Mouse (Mus musculus) CH12.LX (cell line): ENCODE data around the gene Ccl22. TPM values are rescaled to one million over a fixed set of nuclear protein-coding genes. Genes with fewer than 3 reads are reported as not detected.

Source experiments
- DNase-seq: peaks from one replicate; pipeline ENCODE4 v3.0.0-alpha.2; 2013; ENCODE audit errors: extremely low read depth
- H3K27ac ChIP-seq: 2 replicates; pipeline ENCODE4 v1.5.1; 2012; ENCODE audit warnings: low read depth, mild to moderate bottlenecking, control low read depth, moderate library complexity; ENCODE audit not compliant: insufficient read depth
- H3K27me3 ChIP-seq: replicated peaks from 2 replicates; pipeline ENCODE3; 2012; ENCODE audit warnings: inconsistent platforms
- H3K36me3 ChIP-seq, 2 experiments: replicated peaks in 1 of 2; 2 replicates each; pipeline versions ENCODE3 to v1.6.1; 2012; ENCODE audit warnings: inconsistent platforms in 1 of 2, low read length in 1 of 2, mild to moderate bottlenecking in 1 of 2, mixed read lengths in 1 of 2, moderate library complexity in 1 of 2; ENCODE audit not compliant: control insufficient read depth in 1 of 2, insufficient read depth in 1 of 2
- H3K4me1 ChIP-seq, 2 experiments: 2 replicates each; pipeline ENCODE4 v1.6.1; 2012; ENCODE audit warnings: inconsistent platforms in 1 of 2, moderate library complexity in 1 of 2; ENCODE audit not compliant: insufficient read depth in 2 of 2, control insufficient read depth in 1 of 2
- H3K4me2 ChIP-seq: 2 replicates; pipeline ENCODE4 v1.6.1; 2012; ENCODE audit warnings: low read depth, mild to moderate bottlenecking, control low read depth; ENCODE audit not compliant: poor library complexity, insufficient read depth, severe bottlenecking
- H3K4me3 ChIP-seq, 3 experiments: fragments of 150-350 bp in 1 of 3; sonication (generic) in 1 of 3; replicated peaks in 1 of 3; 2 replicates each; pipeline versions ENCODE3 to v1.5.1; 2011 to 2012; ENCODE audit warnings: low read depth in 2 of 3, low read length in 2 of 3, mild to moderate bottlenecking in 2 of 3, moderate library complexity in 2 of 3, control low read depth in 1 of 3, improper control_type of control experiment in 1 of 3, inconsistent platforms in 1 of 3, mixed read lengths in 1 of 3; ENCODE audit not compliant: poor library complexity in 1 of 3
- H3K79me2 ChIP-seq: replicated peaks from 2 replicates; pipeline ENCODE4 v1.6.1; 2012; ENCODE audit warnings: mild to moderate bottlenecking, moderate library complexity; ENCODE audit not compliant: control insufficient read depth, poor library complexity, insufficient read depth, severe bottlenecking; ENCODE audit errors: extremely low read depth
- H3K9ac ChIP-seq: 2 replicates; pipeline ENCODE4 v1.6.1; 2012; ENCODE audit warnings: low read depth, mild to moderate bottlenecking, control low read depth, moderate library complexity; ENCODE audit not compliant: insufficient read depth
- H3K9me3 ChIP-seq: replicated peaks from 2 replicates; pipeline ENCODE3; 2012; ENCODE audit warnings: low read length, inconsistent platforms, mixed read lengths
- BHLHE40 ChIP-seq: IDR thresholded peaks from 2 replicates; pipeline ENCODE4 v1.6.1; 2011; ENCODE audit warnings: mild to moderate bottlenecking, low read depth, low read length, improper control_type of control experiment
- CHD2 ChIP-seq: IDR thresholded peaks from 2 replicates; pipeline ENCODE4 v1.6.1; 2011; ENCODE audit warnings: low read length, improper control_type of control experiment
- ELF1 ChIP-seq: IDR thresholded peaks from 2 replicates; pipeline ENCODE4 v1.6.1; 2014; ENCODE audit warnings: low read depth, mild to moderate bottlenecking, inconsistent platforms, low read length, improper control_type of control experiment
- EP300 ChIP-seq: IDR thresholded peaks from 2 replicates; pipeline ENCODE4 v1.6.1; 2011; ENCODE audit warnings: low read length, improper control_type of control experiment
- ETS1 ChIP-seq: conservative IDR thresholded peaks from 2 replicates; pipeline ENCODE4 v1.6.1; 2012; ENCODE audit warnings: low read depth, mild to moderate bottlenecking, inconsistent platforms, low read length, improper control_type of control experiment, moderate library complexity
- HCFC1 ChIP-seq: IDR thresholded peaks from 2 replicates; pipeline ENCODE4 v1.6.1; 2012; ENCODE audit warnings: low read depth, mild to moderate bottlenecking, inconsistent platforms, low read length, improper control_type of control experiment
- IRF4 ChIP-seq: IDR thresholded peaks from 2 replicates; pipeline ENCODE4 v1.6.1; 2014; ENCODE audit warnings: low read depth, mild to moderate bottlenecking, inconsistent platforms, low read length, improper control_type of control experiment
- JUN ChIP-seq: IDR thresholded peaks from 2 replicates; pipeline ENCODE4 v1.6.1; 2011; ENCODE audit warnings: low read depth, mild to moderate bottlenecking, low read length, improper control_type of control experiment, moderate library complexity; ENCODE audit not compliant: insufficient read depth
- JUND ChIP-seq: conservative IDR thresholded peaks from 2 replicates; pipeline ENCODE4 v1.6.1; 2011; ENCODE audit warnings: low read depth, low read length, improper control_type of control experiment
- MAZ ChIP-seq: IDR thresholded peaks from 2 replicates; pipeline ENCODE4 v1.6.1; 2012; ENCODE audit warnings: low read depth, mild to moderate bottlenecking, inconsistent platforms, low read length, improper control_type of control experiment, moderate library complexity
- MEF2A ChIP-seq: IDR thresholded peaks from 2 replicates; pipeline ENCODE4 v1.6.1; 2014; ENCODE audit warnings: low read depth, mild to moderate bottlenecking, inconsistent platforms, low read length, improper control_type of control experiment, borderline replicate concordance
- MXI1 ChIP-seq: IDR thresholded peaks from 2 replicates; pipeline ENCODE4 v1.6.1; 2011; ENCODE audit warnings: mild to moderate bottlenecking, low read depth, low read length, improper control_type of control experiment
- MYC ChIP-seq: IDR thresholded peaks from 2 replicates; pipeline ENCODE4 v1.6.1; 2011; ENCODE audit warnings: low read depth, mild to moderate bottlenecking, improper control_type of control experiment, low read length
- NELFE ChIP-seq: IDR thresholded peaks from 2 replicates; pipeline ENCODE4 v1.6.1; 2011; ENCODE audit warnings: low read depth, low read length, improper control_type of control experiment
- NRF1 ChIP-seq: IDR thresholded peaks from 2 replicates; pipeline ENCODE4 v1.6.1; 2014; ENCODE audit warnings: low read depth, mild to moderate bottlenecking, inconsistent platforms, low read length, improper control_type of control experiment, moderate library complexity
- PAX5 ChIP-seq: IDR thresholded peaks from 2 replicates; pipeline ENCODE4 v1.6.1; 2012; ENCODE audit warnings: low read length, inconsistent platforms, mixed read lengths
- POLR2A ChIP-seq: IDR thresholded peaks from 2 replicates; pipeline ENCODE4 v1.6.1; 2011; ENCODE audit warnings: low read depth, mild to moderate bottlenecking, improper control_type of control experiment, low read length
- POLR2AphosphoS2 ChIP-seq: IDR thresholded peaks from 2 replicates; pipeline ENCODE4 v1.6.1; 2011; ENCODE audit warnings: low read depth, low read length, improper control_type of control experiment
- SIN3A ChIP-seq: IDR thresholded peaks from 2 replicates; pipeline ENCODE4 v1.6.1; 2012; ENCODE audit warnings: low read length, improper control_type of control experiment, inconsistent platforms
- TBP ChIP-seq: conservative IDR thresholded peaks from 2 replicates; pipeline ENCODE4 v1.6.1; 2011; ENCODE audit warnings: low read depth, low read length, improper control_type of control experiment
- TCF12 ChIP-seq: IDR thresholded peaks from 2 replicates; pipeline ENCODE4 v1.6.1; 2014; ENCODE audit warnings: low read depth, mild to moderate bottlenecking, inconsistent platforms, low read length, improper control_type of control experiment
- UBTF ChIP-seq: IDR thresholded peaks from 2 replicates; pipeline ENCODE4 v1.6.1; 2012; ENCODE audit warnings: low read depth, mild to moderate bottlenecking, inconsistent platforms, low read length, improper control_type of control experiment, moderate library complexity
- ZC3H11A ChIP-seq: IDR thresholded peaks from 2 replicates; pipeline ENCODE4 v1.6.1; 2012; ENCODE audit warnings: low read depth, mild to moderate bottlenecking, inconsistent platforms, low read length, improper control_type of control experiment
- ZMIZ1 ChIP-seq: IDR thresholded peaks from 2 replicates; pipeline ENCODE4 v1.6.1; 2012; ENCODE audit warnings: low read depth, mild to moderate bottlenecking, inconsistent platforms, low read length, improper control_type of control experiment
- ZNF384 ChIP-seq: IDR thresholded peaks from 2 replicates; pipeline ENCODE4 v1.6.1; 2012; ENCODE audit warnings: low read depth, low read length, improper control_type of control experiment, inconsistent platforms
- dilution Hi-C: fragments of 300-500 bp; cut with MboI; formaldehyde crosslinking; loops from 2 replicates; pipeline ENCODE4 v1.14.3; 2020; ENCODE audit warnings: low sequenced_read_pairs; ENCODE audit not compliant: extremely low pct_unique_long_range_greater_than_20kb, extremely low pct_ligation_motif_present
- in situ Hi-C: fragments of 300-500 bp; cut with MboI; formaldehyde crosslinking; loops from 3 replicates; pipeline ENCODE4 v1.14.3; 2019; ENCODE audit warnings: low sequenced_read_pairs, low pct_ligation_motif_present, low pct_unique_long_range_greater_than_20kb, mixed read lengths
- polyA plus RNA-seq: library from polyadenylated mRNA; unstranded; fragments of >175 nt; gene quantifications from 2 replicates; pipeline ENCODE4 v1.2.1, GENCODE M21; 2012; ENCODE audit warnings: low read depth; ENCODE audit not compliant: insufficient read length
- total RNA-seq, 2 experiments: library from RNA; depleted of rRNA; stranded (reverse); fragments of 300-350 nt in 1 of 2; fragments of >200 nt in 1 of 2; gene quantifications; 2 replicates each; pipeline ENCODE4 v1.2.3; 2012 to 2014

Ccl22 gene
- total and polyA plus RNA-seq, 3 experiments, result 1,396 to 4,546 (median 3,114) TPM

DNA sequence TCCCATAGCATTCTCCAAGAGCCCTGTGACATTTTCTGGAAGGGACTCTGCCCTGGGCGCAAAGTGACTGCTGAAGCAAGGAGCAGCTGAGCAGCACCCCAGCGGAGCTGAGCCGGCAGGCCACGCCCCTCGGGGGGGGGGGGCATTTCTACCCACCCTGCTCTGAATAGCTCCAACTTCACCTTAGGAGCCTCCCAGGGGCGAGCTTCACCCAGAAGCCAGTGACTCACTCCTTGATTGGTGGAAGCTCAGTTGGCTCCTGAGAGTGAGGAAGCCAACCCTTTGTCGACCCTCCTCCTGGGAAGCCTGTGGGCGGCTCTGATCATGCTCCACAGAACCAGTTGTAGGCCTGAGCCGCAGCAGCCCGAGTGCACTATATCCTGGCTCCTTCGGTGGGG lies 36.4 kb downstream of the Ccl22 start:
- in situ Hi-C loops, result loop anchor here (5.0 kb wide), 2 partner anchors 40 to 75 kb away; no protein-coding TSS in a partner anchor
- Histone ChIP-seq H3K9ac (peak overlapping the region; percentile 97), H3K4me1 (peaks cover 33 to 67% of the 10 kb centered on the region in 2 experiments), H3K4me2 (peak overlapping the region; percentile 80), H3K27me3 (no peaks in the 10 kb centered on the region), H3K36me3 (peaks cover 0 to 7% of the 10 kb centered on the region in 2 experiments), H3K79me2 (peaks cover 2% of the 10 kb centered on the region; the same call in 1 of the 2 replicates), H3K27ac (peak overlapping the region; percentile 97), H3K4me3 (peak overlapping the region; percentile 72 to 84 (median 78)), H3K9me3 (no peaks in the 10 kb centered on the region)
- dilution Hi-C loops, result no loop called here
- peak; percentile 75 for TF ChIP-seq TCF12
- TF ChIP-seq JUN, result no peak
- peak; percentile 47 for TF ChIP-seq MEF2A
- no peak; the same call in none of the 2 replicates for TF ChIP-seq ETS1
- no peak; the same call in 1 of the 2 replicates for TF ChIP-seq BHLHE40
- TF ChIP-seq PAX5, result no peak
- no peak for TF ChIP-seq ZNF384
- peak; percentile 83 for TF ChIP-seq TBP
- peak; percentile 29; the same call in 1 of the 2 replicates for TF ChIP-seq IRF4
- 0 out of 2 replicates have a peak, but pooled peaks have one; percentile 18 for TF ChIP-seq MXI1
- TF ChIP-seq NELFE, result peak; percentile 66
- TF ChIP-seq SIN3A, result peak; percentile 62; the same call in 1 of the 2 replicates
- TF ChIP-seq POLR2AphosphoS2, result 0 out of 2 replicates have a peak, but pooled peaks have one; percentile 22
- TF ChIP-seq CHD2, result no peak
- TF ChIP-seq NRF1, result peak; percentile 54
- peak; percentile 83 for TF ChIP-seq POLR2A
- TF ChIP-seq ZMIZ1, result peak; percentile 84; the same call in 1 of the 2 replicates
- TF ChIP-seq ELF1, result peak; percentile 60; the same call in 1 of the 2 replicates
- TF ChIP-seq HCFC1, result no peak
- peak; percentile 97 for DNase-seq

- H3K9ac ChIP-seq, result no peak overlapping the region; the same call in 1 of the 2 replicates
- peaks cover 2% of the 10 kb centered on the region; the same call in 1 of the 2 replicates for H3K79me2 ChIP-seq
- H3K9me3 ChIP-seq, result no peaks in the 10 kb centered on the region
- in situ Hi-C loops, result loop anchor here (5.0 kb wide), 2 partner anchors 42 to 77 kb away; no protein-coding TSS in a partner anchor
- H3K4me3 ChIP-seq, result peak overlapping the region in 1 of 3 experiments; percentile 0
- no peak for TF ChIP-seq NELFE
- peak; percentile 70 for TF ChIP-seq BHLHE40
- 0 out of 2 replicates have a peak, but pooled peaks have one; percentile 31 for TF ChIP-seq JUND
- TF ChIP-seq ELF1, result peak; percentile 37; the same call in 1 of the 2 replicates
- 0 out of 2 replicates have a peak, but pooled peaks have one; percentile 10 for TF ChIP-seq POLR2A
- peak; percentile 46; the same call in 1 of the 2 replicates for TF ChIP-seq MEF2A
- no peak for TF ChIP-seq UBTF
- TF ChIP-seq MYC, result no peak; the same call in 1 of the 2 replicates
- TF ChIP-seq ZMIZ1, result no peak
- no peak for TF ChIP-seq NRF1
- TF ChIP-seq CHD2, result peak; percentile 90
- peak; percentile 80; the same call in 1 of the 2 replicates for TF ChIP-seq EP300
- peak; percentile 77 for TF ChIP-seq TCF12
- no peak for TF ChIP-seq ZC3H11A
- TF ChIP-seq ETS1, result peak; percentile 68
- TF ChIP-seq IRF4, result peak; percentile 82
- TF ChIP-seq MAZ, result peak; percentile 43; the same call in 1 of the 2 replicates
- peak overlapping the region; percentile 31; the same call in 1 of the 2 replicates for H3K4me2 ChIP-seq
- no peak for DNase-seq
- peak overlapping the region; percentile 86 for H3K27ac ChIP-seq
- H3K4me1 ChIP-seq, result peaks cover 22 to 65% of the 10 kb centered on the region in 2 experiments
- dilution Hi-C loops, result no loop called here
- H3K36me3 ChIP-seq, result peaks cover 0 to 4% of the 10 kb centered on the region in 2 experiments
- H3K27me3 ChIP-seq, result no peaks in the 10 kb centered on the region
Measured at GRCm38 (mm10) chr8:94783890-94784289, 38.5 kb downstream of the Ccl22 start.
